ENCODE assay signal across 23 mouse cellular contexts in the genomic region with DNA sequence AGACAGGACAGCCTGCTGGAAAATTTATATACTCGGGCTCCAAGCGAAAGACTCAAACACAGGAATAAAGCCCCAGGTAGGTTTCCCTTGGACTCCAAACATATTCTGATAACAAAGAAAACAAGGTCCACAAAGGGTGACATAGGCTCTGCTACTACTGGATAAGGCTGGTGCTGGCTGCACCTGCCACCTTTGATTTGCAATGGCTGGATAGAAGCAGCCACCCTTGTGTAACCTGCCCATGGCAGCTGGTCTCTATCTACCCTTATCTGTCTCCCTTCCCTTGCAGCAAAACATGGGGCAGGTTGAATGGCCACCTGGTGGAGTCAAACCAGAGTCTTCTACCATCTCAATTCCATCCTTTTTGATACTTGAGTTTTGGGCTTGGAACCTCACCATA. TPM values are rescaled to one million over a fixed set of nuclear protein-coding genes. Genes with fewer than 3 reads are reported as not detected.
DNase-seq lines count a peak whose midpoint lies in the region; ATAC-seq and TF ChIP-seq lines count a peak whose summit lies in the region.
"Had no signal": no experiment of that assay in that cellular context is flagged by ENCODE, and none has a peak within 500 bp of the region (broad histone marks: within the 10 kb centered on the region; RNA-seq: fewer than 3 reads in every experiment).

No protein-coding gene starts in this region.

- no peak for ATAC-seq in neural tube, embryonic 15.5 days (ENCODE audit: low FRiP score)
- peak; percentile 17; the same call in 1 of the 2 replicates for ATAC-seq in megakaryocyte progenitor cell, adult 5-6 weeks (replicated peaks; ENCODE audit: poor library complexity)
- ATAC-seq: forebrain, embryonic 14.5 days had no signal

- 94% methylated on average over 2 of the region's 2 CpGs for WGBS in neural tube, embryonic 15.5 days

- intact Hi-C loops in gastrocnemius, adult 2 months (cut with DNase I): no loop called here

- H3K27ac ChIP-seq in gastrocnemius, adult 2 months: peak overlapping the region; percentile 28; the same call in 1 of the 2 replicates
- no peak overlapping the region for H3K27ac ChIP-seq in neural tube, embryonic 15.5 days (replicated peaks)
- H3K27ac ChIP-seq: embryonic facial prominence, embryonic 13.5 days; hindbrain, embryonic 15.5 days had no signal

- TF ChIP-seq CTCF in gastrocnemius, adult 2 months (IDR thresholded peaks at IDR 0.05): no peak

- H3K4me1 ChIP-seq in neural tube, embryonic 15.5 days: no peaks in the 10 kb centered on the region
- H3K4me1 ChIP-seq: heart, embryonic 12.5 days; hindbrain, embryonic 15.5 days had no signal

- no peak overlapping the region for H3K4me2 ChIP-seq in neural tube, embryonic 15.5 days
- H3K4me2 ChIP-seq: embryonic facial prominence, embryonic 13.5 days; heart, embryonic 12.5 days; hindbrain, embryonic 15.5 days had no signal

- no peaks in the 10 kb centered on the region for H3K36me3 ChIP-seq in neural tube, embryonic 15.5 days
- H3K36me3 ChIP-seq: embryonic facial prominence, embryonic 13.5 days; G1E; hindbrain, embryonic 15.5 days had no signal

- H3K4me3 ChIP-seq in gastrocnemius, adult 2 months: no peak overlapping the region
- no peak overlapping the region for H3K4me3 ChIP-seq in neural tube, embryonic 15.5 days (replicated peaks)
- H3K4me3 ChIP-seq: embryonic facial prominence, embryonic 13.5 days; heart, embryonic 12.5 days; hindbrain, embryonic 15.5 days had no signal

- no peaks in the 10 kb centered on the region for H3K27me3 ChIP-seq in neural tube, embryonic 15.5 days (replicated peaks)
- H3K27me3 ChIP-seq: embryonic facial prominence, embryonic 13.5 days; heart, embryonic 12.5 days; hindbrain, embryonic 15.5 days had no signal

- DNase-seq in gastrocnemius, adult 2 months: no peak
- DNase-seq in gastrocnemius, adult 18-20 months (ENCODE audit: low spot score): no peak
- DNase-seq in neural tube, embryonic 10.5 days (ENCODE audit: extremely low spot score, low spot score): peak; percentile 9
- peak; percentile 2 for DNase-seq in yolk sac, embryonic 10.5 days (ENCODE audit: low spot score)
- no peak for DNase-seq in natural killer cell, adult 2 months (ENCODE audit: low spot score in 2 of 2)
- DNase-seq in adrenal gland, postnatal 25 days: no peak
- DNase-seq: adrenal gland, adult 8-10 months; cerebellum, adult 11 months; cerebellum, adult 8-10 months; cerebellum, postnatal 14 days; gastrocnemius, postnatal 14 days had no signal

- no peaks in the 10 kb centered on the region for H3K9me3 ChIP-seq in neural tube, embryonic 15.5 days (replicated peaks)
- H3K9me3 ChIP-seq: embryonic facial prominence, embryonic 13.5 days; G1E; heart, embryonic 12.5 days; hindbrain, embryonic 15.5 days had no signal

- H3K9ac ChIP-seq in neural tube, embryonic 15.5 days (replicated peaks): no peak overlapping the region
- H3K9ac ChIP-seq: embryonic facial prominence, embryonic 13.5 days; heart, embryonic 12.5 days; hindbrain, embryonic 15.5 days had no signal

RNA-seq across cellular contexts. Expression of gene Pdlim1, which starts 39.1 kb away (rescaled TPM):
- total RNA-seq in gastrocnemius, adult 2 months (2021): 100 to 1,000 TPM in 1 of 2 experiments, 10 to 100 TPM in 1; 70.8 to 292 TPM
- 100 to 1,000 TPM; 101 to 168 TPM for total RNA-seq in gastrocnemius, adult 18-20 months (2021)
- 12.8 and 117 TPM in 2 replicates for polyA plus RNA-seq in neural tube, embryonic 15.5 days (2015; fragmentation: Nextera tagmentation; extraction: Ambion mirVana)
- 49.9 and 83.4 TPM in 2 replicates for total RNA-seq in megakaryocyte progenitor cell, adult 5-6 weeks (2015)
- 36.9 and 46.5 TPM in 2 replicates for total RNA-seq in megakaryocyte progenitor cell, adult 5-6 weeks (2017)
- 19.3 and 22.0 TPM in 2 replicates for total RNA-seq in adrenal gland, postnatal 25 days (2021)
- polyA plus RNA-seq: G1E had no signal

RNA-seq across cellular contexts. Expression of gene Cyp2c70, which starts 45.4 kb away (rescaled TPM):
- not detected for total RNA-seq in gastrocnemius, adult 2 months (2021)
- total RNA-seq in gastrocnemius, adult 18-20 months (2021): not detected
- not detected in 2 replicates for polyA plus RNA-seq in neural tube, embryonic 15.5 days (2015; fragmentation: Nextera tagmentation; extraction: Ambion mirVana)
- total RNA-seq in megakaryocyte progenitor cell, adult 5-6 weeks (2015): not detected in 2 replicates
- not detected in 2 replicates for total RNA-seq in megakaryocyte progenitor cell, adult 5-6 weeks (2017)
- total RNA-seq in adrenal gland, postnatal 25 days (2021): 0.24 and 5.6 TPM in 2 replicates
- total RNA-seq: common myeloid progenitor, adult 5-6 weeks; G1E had no signal
- polyA plus RNA-seq: brain, embryonic 14.5 days; CD4-positive, CD25-positive, alpha-beta regulatory T cell, adult 4 months; embryonic facial prominence, embryonic 13.5 days; forebrain, embryonic 14.5 days; G1E; heart, embryonic 12.5 days; heart, embryonic 16.5 days; hindbrain, embryonic 11.5 days; hindbrain, embryonic 15.5 days had no signal

Comparison
In these comparisons a context has a peak if more than half of its experiments do, and no peak if none do; other contexts are left out.
1. DNase-seq: peak in neural tube, embryonic 10.5 days (single experiment) and yolk sac, embryonic 10.5 days (single experiment); none in gastrocnemius, adult 2 months (single experiment), gastrocnemius, adult 18-20 months (single experiment), natural killer cell, adult 2 months (0 of 2) and adrenal gland, postnatal 25 days (single experiment).